Mouse (Mus musculus) cortical plate, adult 2 months (tissue): ENCODE measurements at regions not wholly inside any gene's neighbourhood (a gene's known extent, or its start where the extent isn't known, plus 50 kb on each side); places are given as distances from the start of the nearest gene placed in this dataset.

Experiments used
- H3K27ac ChIP-seq: fragments of 200-500 bp; 2 replicates; pipeline ENCODE4 v1.5.1; 2012; ENCODE audit warnings: low read length, control low read depth, inconsistent platforms; ENCODE audit not compliant: insufficient read depth
- H3K4me1 ChIP-seq: fragments of 200-500 bp; 2 replicates; pipeline ENCODE4 v1.6.1; 2011; ENCODE audit warnings: low read length; ENCODE audit not compliant: control insufficient read depth, insufficient read depth
- H3K4me3 ChIP-seq: fragments of 200-500 bp; 2 replicates; pipeline ENCODE4 v1.5.1; 2011; ENCODE audit warnings: mild to moderate bottlenecking, low read length, control low read depth; ENCODE audit not compliant: insufficient read depth
- CTCF ChIP-seq: fragments of 200-500 bp; IDR thresholded peaks from 2 replicates; pipeline ENCODE4 v1.5.1; 2011; ENCODE audit warnings: mild to moderate bottlenecking, control low read depth, low read length; ENCODE audit not compliant: insufficient read depth; ENCODE audit errors: extremely low read depth
- POLR2A ChIP-seq: fragments of 200-500 bp; IDR thresholded peaks from 2 replicates; pipeline ENCODE4 v1.6.1; 2011; ENCODE audit warnings: mild to moderate bottlenecking, low read length, control low read depth; ENCODE audit not compliant: insufficient read depth; ENCODE audit errors: extremely low read depth

DNA sequence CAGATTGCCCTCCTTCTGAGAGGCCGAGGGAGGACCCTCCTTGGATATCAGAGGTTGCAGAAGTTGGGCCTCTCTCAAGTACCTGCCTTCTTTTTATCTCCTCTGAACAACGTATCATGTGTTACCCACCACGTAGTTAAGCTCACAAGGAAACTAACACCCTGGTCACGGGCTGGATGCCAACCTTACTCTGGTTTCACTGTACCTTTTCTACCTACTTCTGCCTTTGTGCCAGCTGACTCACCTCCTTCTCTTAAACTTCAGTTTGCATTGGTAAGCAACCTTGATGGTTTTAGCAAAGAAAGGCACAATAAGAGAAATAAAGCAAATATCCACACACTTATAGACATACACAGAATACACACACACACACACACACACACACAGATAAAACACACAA is 111.7 kb upstream of the Mtpn start:
- no peak overlapping the region for H3K27ac ChIP-seq
- TF ChIP-seq POLR2A = no peak
- no peak for TF ChIP-seq CTCF
- H3K4me1 ChIP-seq = no peaks in the 10 kb centered on the region; the same call in 1 of the 2 replicates
- H3K4me3 ChIP-seq = no peak overlapping the region

GRCm38 (mm10) chr6:35645210-35645609 is 105.5 kb upstream of the Mtpn start:
- Histone ChIP-seq H3K4me1 (no peaks in the 10 kb centered on the region; the same call in 1 of the 2 replicates), H3K4me3 (no peak overlapping the region), H3K27ac (no peak overlapping the region)
- TF ChIP-seq POLR2A (no peak), CTCF (no peak)

- H3K27ac ChIP-seq = no peak overlapping the region
- no peak overlapping the region for H3K4me3 ChIP-seq
- no peaks in the 10 kb centered on the region for H3K4me1 ChIP-seq
- no peak for TF ChIP-seq CTCF
- TF ChIP-seq POLR2A = no peak
Observed at GRCm38 (mm10) chr6:35640672-35641071, 101.0 kb upstream of the Mtpn start.

DNA sequence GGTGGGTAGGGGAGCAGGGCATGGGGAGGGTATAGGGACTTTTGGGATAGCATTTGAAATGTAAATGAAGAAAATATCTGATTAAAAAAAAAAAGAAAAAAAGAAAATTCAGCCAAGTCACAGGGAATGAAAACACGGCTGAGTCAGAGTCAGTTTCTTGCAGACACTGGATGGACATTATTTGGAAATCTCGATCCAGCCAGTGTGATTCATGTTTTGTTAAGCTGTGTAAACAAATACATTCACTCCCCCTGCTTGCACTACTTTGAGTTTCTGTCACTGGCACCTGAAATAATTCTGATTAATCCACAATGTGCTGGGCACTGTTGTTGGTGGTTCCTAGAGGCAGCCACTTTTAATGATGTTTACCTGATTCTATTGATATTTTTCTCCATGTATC is 68.6 kb upstream of the Mtpn start:
- no peak overlapping the region for H3K4me3 ChIP-seq
- H3K27ac ChIP-seq = no peak overlapping the region
- H3K4me1 ChIP-seq = no peaks in the 10 kb centered on the region
- TF ChIP-seq POLR2A (no peak), CTCF (no peak)

DNA sequence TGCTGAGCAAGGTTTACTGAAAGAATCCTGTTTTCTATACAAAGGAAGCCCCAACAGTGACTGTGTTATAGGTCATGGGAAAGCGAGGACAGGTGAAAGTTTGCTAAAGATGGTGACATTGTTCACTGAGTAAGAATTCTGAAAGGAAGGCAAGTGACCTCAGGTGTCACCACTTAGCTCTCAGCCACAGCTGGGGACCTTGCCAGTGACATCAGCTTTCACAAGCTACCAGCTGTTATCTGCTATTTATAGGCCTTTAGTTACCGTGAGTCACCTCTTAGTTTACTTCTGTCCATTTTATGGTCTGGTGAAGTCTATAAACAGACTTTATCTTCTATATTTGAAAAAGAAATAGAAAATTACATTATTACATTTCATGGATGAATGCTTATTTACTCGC is 65.4 kb upstream of the Mtpn start:
- no peak overlapping the region for H3K27ac ChIP-seq
- H3K4me3 ChIP-seq = no peak overlapping the region
- TF ChIP-seq CTCF = no peak
- no peak for TF ChIP-seq POLR2A
- H3K4me1 ChIP-seq = no peaks in the 10 kb centered on the region

GRCm38 (mm10) chr6:35601373-35601772 is 61.7 kb upstream of the Mtpn start:
- no peaks in the 10 kb centered on the region for H3K4me1 ChIP-seq
- H3K27ac ChIP-seq = no peak overlapping the region
- H3K4me3 ChIP-seq = no peak overlapping the region
- TF ChIP-seq POLR2A (no peak), CTCF (no peak)

DNA sequence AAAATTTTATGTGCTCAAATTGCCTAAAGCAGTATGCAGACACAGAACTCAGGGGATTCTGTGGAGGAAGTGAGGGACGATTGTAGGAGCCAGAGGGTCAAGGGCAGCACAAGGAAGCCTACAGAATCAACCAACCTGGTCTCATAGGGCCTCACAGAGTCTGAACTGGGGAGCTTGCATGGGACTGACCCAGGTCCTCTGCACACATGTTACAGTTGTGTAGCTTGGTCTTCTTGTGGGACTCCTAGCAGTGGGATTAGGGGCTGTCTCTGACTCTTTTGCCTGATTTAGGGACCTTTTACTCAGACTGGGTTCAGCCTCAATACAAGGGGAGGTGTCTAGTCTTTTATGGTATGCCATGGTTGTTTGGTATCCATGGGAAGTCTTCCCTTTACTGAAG is 60.2 kb upstream of the Mtpn start:
- TF ChIP-seq CTCF (no peak), POLR2A (no peak)
- no peaks in the 10 kb centered on the region for H3K4me1 ChIP-seq
- H3K27ac ChIP-seq = no peak overlapping the region
- H3K4me3 ChIP-seq = no peak overlapping the region

DNA sequence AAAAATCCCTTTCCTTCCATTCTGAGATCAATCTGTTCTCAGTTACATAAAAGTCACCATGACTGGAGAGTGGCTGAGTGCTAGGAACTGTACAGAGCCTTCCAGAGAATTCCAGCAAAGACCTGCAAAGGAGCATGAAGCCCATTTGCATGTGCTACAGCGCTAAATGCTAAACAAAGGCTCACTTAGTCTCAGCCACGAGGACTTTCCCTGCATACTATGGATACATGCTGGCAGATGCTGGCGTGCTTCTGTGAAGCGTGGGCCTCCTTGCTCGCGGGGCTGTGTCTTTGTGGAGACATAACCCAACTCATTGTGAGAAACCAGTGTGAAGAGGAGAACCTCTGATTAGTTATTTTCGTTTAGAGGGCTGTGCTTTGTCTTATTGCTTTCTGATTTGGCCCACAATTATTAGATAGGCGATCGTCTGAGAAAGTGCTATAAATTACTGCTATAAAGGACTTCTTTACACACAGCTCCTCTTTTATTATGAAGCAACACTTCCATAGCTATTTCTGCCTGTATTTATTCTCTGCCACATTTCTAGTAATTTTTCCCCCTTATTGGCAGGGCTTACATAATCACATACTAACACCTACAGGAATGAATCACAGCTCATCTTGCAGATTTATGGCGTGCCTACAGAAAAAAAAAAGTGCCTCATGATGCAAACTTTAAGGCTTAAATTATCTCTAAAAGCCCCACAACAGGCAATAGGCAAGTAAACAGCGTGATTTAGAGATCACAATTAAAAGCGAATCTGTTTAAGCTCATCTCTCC is 58.9 kb upstream of the Mtpn start:
- Histone ChIP-seq H3K4me3 (no peak overlapping the region), H3K27ac (peak overlapping the region; percentile 40; the same call in 1 of the 2 replicates), H3K4me1 (no peaks in the 10 kb centered on the region)
- no peak for TF ChIP-seq POLR2A
- no peak for TF ChIP-seq CTCF

DNA sequence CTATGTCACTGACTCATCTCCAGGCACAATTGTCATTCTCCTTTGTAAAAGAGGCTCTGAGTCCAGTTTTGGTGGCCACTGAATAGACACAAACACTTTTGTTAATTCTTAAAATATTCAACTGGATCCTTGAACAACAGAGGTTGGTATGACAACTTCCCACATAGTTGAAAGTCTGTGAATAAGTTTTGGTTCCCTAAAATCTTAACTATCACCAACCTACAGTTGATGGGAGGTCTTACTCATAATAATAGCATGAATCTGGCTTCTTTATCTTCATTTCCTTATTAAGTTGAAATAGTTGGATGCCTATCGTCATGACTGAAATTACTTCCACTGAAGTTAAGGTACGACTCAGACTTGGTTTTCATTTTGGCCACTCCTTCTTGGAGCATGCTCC is 55.3 kb upstream of the Mtpn start:
- Histone ChIP-seq H3K4me1 (no peaks in the 10 kb centered on the region), H3K27ac (no peak overlapping the region), H3K4me3 (no peak overlapping the region)
- TF ChIP-seq POLR2A (no peak), CTCF (no peak)

GRCm38 (mm10) chr6:35592234-35592633 is 52.5 kb upstream of the Mtpn start:
- H3K4me1 ChIP-seq = no peaks in the 10 kb centered on the region
- no peak overlapping the region for H3K27ac ChIP-seq
- H3K4me3 ChIP-seq = no peak overlapping the region
- TF ChIP-seq POLR2A (no peak), CTCF (no peak)
